In genomic region chr11:35766845-35767244, GRCm38 (mm10) we compare ENCODE assay signal across 20 mouse cellular contexts. TPM values are rescaled to one million over a fixed set of nuclear protein-coding genes. Genes with fewer than 3 reads are reported as not detected.
"Had no signal": no experiment of that assay in that cellular context is flagged by ENCODE, and none has a peak within 500 bp of the region (broad histone marks: within the 10 kb centered on the region; RNA-seq: fewer than 3 reads in every experiment).

No protein-coding gene starts in this region.

- H3K9me3 ChIP-seq: megakaryocyte, embryonic 14.5 days; midbrain, embryonic 12.5 days; midbrain, embryonic 15.5 days; neural tube, embryonic 12.5 days; stomach, embryonic 15.5 days had no signal

- H3K27ac ChIP-seq: liver, embryonic 14.5 days; macrophage; midbrain, embryonic 12.5 days; midbrain, embryonic 15.5 days; neural tube, embryonic 12.5 days; stomach, embryonic 15.5 days; stomach, postnatal 0 days had no signal

- H3K4me3 ChIP-seq: megakaryocyte, embryonic 14.5 days; midbrain, embryonic 12.5 days; midbrain, embryonic 15.5 days; neural tube, embryonic 12.5 days; stomach, embryonic 15.5 days had no signal

- H3K27me3 ChIP-seq: midbrain, embryonic 12.5 days; midbrain, embryonic 15.5 days; neural tube, embryonic 12.5 days; stomach, embryonic 15.5 days had no signal

- H3K36me3 ChIP-seq: midbrain, embryonic 12.5 days; midbrain, embryonic 15.5 days; neural tube, embryonic 12.5 days; stomach, embryonic 15.5 days had no signal

- ATAC-seq: midbrain, embryonic 15.5 days had no signal

- H3K9ac ChIP-seq: liver, embryonic 14.5 days; lung, embryonic 14.5 days; midbrain, embryonic 12.5 days; midbrain, embryonic 15.5 days; neural tube, embryonic 12.5 days; stomach, embryonic 15.5 days had no signal

- DNase-seq: lung, adult 18-20 months; lung, embryonic 14.5 days; lung, postnatal 14 days; lung, postnatal 36 days; right cerebral cortex, postnatal 14 days; thymus, adult 2 months; thymus, postnatal 25 days; thymus, postnatal 4 days had no signal

- H3K4me2 ChIP-seq: lung, embryonic 14.5 days; midbrain, embryonic 12.5 days; midbrain, embryonic 15.5 days; neural tube, embryonic 12.5 days; stomach, embryonic 15.5 days had no signal

RNA-seq across cellular contexts. Expression of gene Fbll1, which starts 31.8 kb away (rescaled TPM):
- polyA plus RNA-seq: liver, embryonic 14.5 days; liver, embryonic 16.5 days; lung, embryonic 14.5 days; lung, embryonic 16.5 days; macrophage; spleen, adult 2 months; urinary bladder, adult 2 months had no signal
